Mouse (Mus musculus) B cell, adult 2 months (primary cell): ENCODE data around the gene H2-M5.
"Not testable (repeated sequence)": the region's sequence is repeated elsewhere in the genome, so short reads cannot be mapped to it uniquely, and the experiment has no call there.

Source experiments
- DNase-seq, 2 experiments: peaks; one replicate each; pipeline ENCODE4 v3.0.0; 2022

H2-M5 gene

GRCm38 (mm10) chr17:36989437-36989836 is at the start of gene H2-M5:
TSS of gene H2-M5 (minus strand) at chr17:36989537.
- no peak for DNase-seq

GRCm38 (mm10) chr17:37029162-37029561 is 39.8 kb upstream of the H2-M5 start:
- DNase-seq: no peak

GRCm38 (mm10) chr17:37028683-37029120 is 39.4 kb upstream of the H2-M5 start:
- DNase-seq: peak; percentile 85 to 86

GRCm38 (mm10) chr17:37028212-37028611 is 38.9 kb upstream of the H2-M5 start:
- DNase-seq: no peak

GRCm38 (mm10) chr17:37027486-37027885 is 38.1 kb upstream of the H2-M5 start:
- no peak for DNase-seq

GRCm38 (mm10) chr17:37026425-37026824 is 37.1 kb upstream of the H2-M5 start:
- DNase-seq: no peak

- DNase-seq: no peak
Measured at GRCm38 (mm10) chr17:37022628-37023576, 33.6 kb upstream of the H2-M5 start, which contains the start of gene Mog. TSS of gene Mog (minus strand) at chr17:37023398.

- DNase-seq: not testable (repeated sequence)
Measured at GRCm38 (mm10) chr17:37019242-37019641, 29.9 kb upstream of the H2-M5 start.

GRCm38 (mm10) chr17:37018328-37018727 is 29.0 kb upstream of the H2-M5 start:
- no peak for DNase-seq

- DNase-seq: no peak
Measured at GRCm38 (mm10) chr17:37016333-37016732, 27.0 kb upstream of the H2-M5 start.

GRCm38 (mm10) chr17:37012141-37012540 is 22.8 kb upstream of the H2-M5 start:
- DNase-seq: no peak

- no peak for DNase-seq
Measured at GRCm38 (mm10) chr17:37011719-37012118, 22.4 kb upstream of the H2-M5 start.

- DNase-seq: no peak
Measured at GRCm38 (mm10) chr17:37009460-37010042, 20.2 kb upstream of the H2-M5 start.

- DNase-seq: no peak
Measured at GRCm38 (mm10) chr17:37008161-37008560, 18.8 kb upstream of the H2-M5 start.

GRCm38 (mm10) chr17:37003366-37003765 is 14.0 kb upstream of the H2-M5 start:
- DNase-seq: no peak

- peak in 1 of 2 experiments; percentile 3 for DNase-seq
Measured at GRCm38 (mm10) chr17:37002364-37003330, 13.3 kb upstream of the H2-M5 start.

- no peak for DNase-seq
Measured at GRCm38 (mm10) chr17:37000863-37001262, 11.5 kb upstream of the H2-M5 start, which contains the start of gene Zfp57. TSS of gene Zfp57 (plus strand) at chr17:37001163.

GRCm38 (mm10) chr17:36998477-36998876 is 9.1 kb upstream of the H2-M5 start:
- DNase-seq: no peak

- peak; percentile 66 to 67 for DNase-seq
Measured at GRCm38 (mm10) chr17:36997033-36997735, 7.8 kb upstream of the H2-M5 start.

- no peak for DNase-seq
Measured at GRCm38 (mm10) chr17:36995448-36995847, 6.1 kb upstream of the H2-M5 start.

- DNase-seq: no peak
Measured at GRCm38 (mm10) chr17:36994528-36994927, 5.2 kb upstream of the H2-M5 start.

- no peak for DNase-seq
Measured at GRCm38 (mm10) chr17:36993770-36994325, 4.5 kb upstream of the H2-M5 start.
